In the genomic region with DNA sequence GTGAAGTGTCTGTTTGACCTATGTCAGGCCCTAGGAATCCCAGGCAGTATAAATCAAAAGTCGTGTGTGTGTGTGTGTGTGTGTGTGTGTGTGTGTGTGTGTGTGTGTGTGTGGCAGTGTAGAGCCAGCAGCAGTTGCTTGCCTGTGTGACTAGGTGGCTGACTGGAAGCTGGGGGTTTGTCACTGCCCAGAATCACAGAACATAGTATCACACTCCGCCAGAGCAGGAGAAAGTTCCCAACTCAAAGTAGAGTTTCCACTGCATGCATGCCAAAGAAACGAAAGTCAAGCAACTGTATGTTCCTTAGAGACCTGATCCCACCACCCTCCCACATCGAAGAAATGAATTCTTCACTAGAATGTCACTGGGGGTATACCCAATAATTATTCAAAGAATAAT, we compare ENCODE assay signal across 29 mouse cellular contexts.
DNase-seq lines count a peak whose midpoint lies in the region; ATAC-seq and TF ChIP-seq lines count a peak whose summit lies in the region.
"Had no signal": no experiment of that assay in that cellular context is flagged by ENCODE, and none has a peak within 500 bp of the region (broad histone marks: within the 10 kb centered on the region; RNA-seq: fewer than 3 reads in every experiment).

No protein-coding gene starts in this region.

- peak overlapping the region; percentile 25 for H3K27ac ChIP-seq in heart, embryonic 15.5 days
- H3K27ac ChIP-seq in heart, postnatal 0 days (ENCODE audit: low read depth), result peak overlapping the region; percentile 80
- no peak overlapping the region for H3K27ac ChIP-seq in limb, embryonic 15.5 days
- H3K27ac ChIP-seq: embryonic facial prominence, embryonic 10.5 days; embryonic facial prominence, embryonic 15.5 days; forebrain, embryonic 12.5 days; hindbrain, embryonic 12.5 days; hindbrain, postnatal 0 days; kidney, postnatal 0 days; limb, embryonic 12.5 days; liver, embryonic 13.5 days had no signal

- WGBS in heart, embryonic 15.5 days, result 56% methylated on average over 4 of the region's 4 CpGs
- WGBS in heart, postnatal 0 days, result 50% methylated on average over 4 of the region's 4 CpGs
- 56% methylated on average over 4 of the region's 4 CpGs for WGBS in limb, embryonic 15.5 days

- no peak overlapping the region for H3K4me2 ChIP-seq in heart, embryonic 15.5 days
- H3K4me2 ChIP-seq in heart, postnatal 0 days (ENCODE audit: low read depth, low read length), result no peak overlapping the region
- no peak overlapping the region for H3K4me2 ChIP-seq in limb, embryonic 15.5 days
- H3K4me2 ChIP-seq: embryonic facial prominence, embryonic 15.5 days; forebrain, embryonic 12.5 days; hindbrain, embryonic 12.5 days; limb, embryonic 12.5 days; liver, embryonic 13.5 days had no signal

- no peak overlapping the region for H3K9ac ChIP-seq in heart, embryonic 15.5 days
- H3K9ac ChIP-seq in heart, postnatal 0 days (replicated peaks; ENCODE audit: low read depth, low read length), result no peak overlapping the region
- H3K9ac ChIP-seq in limb, embryonic 15.5 days, result no peak overlapping the region
- H3K9ac ChIP-seq: embryonic facial prominence, embryonic 15.5 days; forebrain, embryonic 12.5 days; forebrain, postnatal 0 days; hindbrain, embryonic 12.5 days; limb, embryonic 12.5 days; liver, embryonic 13.5 days had no signal

- DNase-seq in heart, adult 11 months, result peak; percentile 89
- DNase-seq in heart, postnatal 14 days, result no peak
- no peak for DNase-seq in heart, postnatal 25 days (ENCODE audit: low spot score)
- no peak for DNase-seq in heart, postnatal 0 days (ENCODE audit: low spot score)
- DNase-seq in gastrocnemius, adult 8-10 months (ENCODE audit: low spot score in 2 of 2), result no peak
- DNase-seq: cerebellum, adult 2 months; cerebellum, postnatal 14 days; forebrain, postnatal 0 days; gastrocnemius, postnatal 10 days; kidney, adult 8-10 months; liver, embryonic 13.5 days; lung, adult 18-20 months; lung, postnatal 4 days; midbrain, embryonic 14.5 days; thymus, adult 2 months; thymus, postnatal 36 days had no signal

- H3K36me3 ChIP-seq in heart, embryonic 15.5 days, result no peaks in the 10 kb centered on the region
- H3K36me3 ChIP-seq in heart, postnatal 0 days (replicated peaks; ENCODE audit: control insufficient read depth, insufficient read depth, low read length), result no peaks in the 10 kb centered on the region
- H3K36me3 ChIP-seq in limb, embryonic 15.5 days, result no peaks in the 10 kb centered on the region
- H3K36me3 ChIP-seq: embryonic facial prominence, embryonic 10.5 days; embryonic facial prominence, embryonic 15.5 days; forebrain, embryonic 12.5 days; hindbrain, embryonic 12.5 days; limb, embryonic 12.5 days; liver, embryonic 13.5 days had no signal

- no peaks in the 10 kb centered on the region for H3K9me3 ChIP-seq in heart, embryonic 15.5 days (replicated peaks)
- no peaks in the 10 kb centered on the region for H3K9me3 ChIP-seq in heart, postnatal 0 days (replicated peaks; ENCODE audit: control insufficient read depth, low read length)
- H3K9me3 ChIP-seq in limb, embryonic 15.5 days, result no peaks in the 10 kb centered on the region
- H3K9me3 ChIP-seq: embryonic facial prominence, embryonic 10.5 days; embryonic facial prominence, embryonic 15.5 days; forebrain, embryonic 12.5 days; hindbrain, embryonic 12.5 days; limb, embryonic 12.5 days; liver, embryonic 13.5 days; megakaryocyte, embryonic 14.5 days had no signal

- TF ChIP-seq CTCF in heart, postnatal 0 days (IDR thresholded peaks at IDR 0.05; ENCODE audit: low read depth), result no peak

- H3K4me3 ChIP-seq in heart, embryonic 15.5 days, result no peak overlapping the region
- H3K4me3 ChIP-seq in heart, postnatal 0 days (ENCODE audit: low read depth, low read length), result no peak overlapping the region
- no peak overlapping the region for H3K4me3 ChIP-seq in limb, embryonic 15.5 days
- H3K4me3 ChIP-seq: embryonic facial prominence, embryonic 10.5 days; embryonic facial prominence, embryonic 15.5 days; forebrain, embryonic 12.5 days; hindbrain, embryonic 12.5 days; limb, embryonic 12.5 days; liver, embryonic 13.5 days; megakaryocyte, embryonic 14.5 days had no signal

- intact Hi-C loops in heart, postnatal 14 days (cut with DNase I), result no loop called here
- intact Hi-C loops in heart, postnatal 25 days (cut with DNase I), result no loop called here

- H3K4me1 ChIP-seq in heart, embryonic 15.5 days (replicated peaks), result peaks cover 13% of the 10 kb centered on the region
- H3K4me1 ChIP-seq in heart, postnatal 0 days (ENCODE audit: control insufficient read depth, insufficient read depth), result peaks cover 18% of the 10 kb centered on the region; the same call in 1 of the 2 replicates
- no peaks in the 10 kb centered on the region for H3K4me1 ChIP-seq in limb, embryonic 15.5 days
- H3K4me1 ChIP-seq: embryonic facial prominence, embryonic 15.5 days; forebrain, embryonic 12.5 days; hindbrain, embryonic 12.5 days; limb, embryonic 12.5 days; liver, embryonic 13.5 days; megakaryocyte, embryonic 14.5 days had no signal

- H3K27me3 ChIP-seq in heart, embryonic 15.5 days, result no peaks in the 10 kb centered on the region
- H3K27me3 ChIP-seq in heart, postnatal 0 days (ENCODE audit: control insufficient read depth, insufficient read depth, low read length), result no peaks in the 10 kb centered on the region
- no peaks in the 10 kb centered on the region for H3K27me3 ChIP-seq in limb, embryonic 15.5 days
- H3K27me3 ChIP-seq: embryonic facial prominence, embryonic 15.5 days; forebrain, embryonic 12.5 days; hindbrain, embryonic 12.5 days; limb, embryonic 12.5 days; liver, embryonic 13.5 days had no signal

- no peak for TF ChIP-seq EP300 in heart, postnatal 0 days (IDR thresholded peaks at IDR 0.05; ENCODE audit: low read depth)

- no peak for ATAC-seq in heart, embryonic 15.5 days (replicated peaks; ENCODE audit: insufficient number of reproducible peaks, insufficient read depth, low FRiP score, low read depth)
- ATAC-seq in heart, postnatal 0 days (ENCODE audit: insufficient read depth, low read depth), result peak; percentile 64
- ATAC-seq in limb, embryonic 15.5 days (ENCODE audit: insufficient number of reproducible peaks, low FRiP score, low TSS enrichment, low read depth), result peak; percentile 40; the same call in 1 of the 2 replicates
- ATAC-seq: CD4-positive, CD25-positive, alpha-beta regulatory T cell, adult 4 months; forebrain, postnatal 0 days; hindbrain, postnatal 0 days; intestine, embryonic 16.5 days; lung, postnatal 0 days had no signal
